Mouse (Mus musculus): ENCODE measurements around the gene 4930455H04Rik. TPM values are rescaled to one million over a fixed set of nuclear protein-coding genes. Genes with fewer than 3 reads are reported as not detected.

4930455H04Rik gene
- total RNA-seq, 1 experiment from 2014 or later: not detected

- ATAC-seq (replicated peaks in 1 of 2; ENCODE audit: insufficient read depth in 1 of 2, low FRiP score in 2 of 2, low TSS enrichment in 1 of 2, low read depth in 1 of 2, poor library complexity in 2 of 2, severe bottlenecking in 2 of 2): no peak
Measured at GRCm38 (mm10) chr3:117006636-117007035, 38.6 kb downstream of the 4930455H04Rik start.

GRCm38 (mm10) chr3:117007340-117007739, 39.3 kb downstream of the 4930455H04Rik start:
- ATAC-seq (replicated peaks in 1 of 2; ENCODE audit: insufficient read depth in 1 of 2, low FRiP score in 2 of 2, low TSS enrichment in 1 of 2, low read depth in 1 of 2, poor library complexity in 2 of 2, severe bottlenecking in 2 of 2): no peak

GRCm38 (mm10) chr3:117010182-117010581, 42.1 kb downstream of the 4930455H04Rik start:
- ATAC-seq (replicated peaks in 1 of 2; ENCODE audit: insufficient read depth in 1 of 2, low FRiP score in 2 of 2, low TSS enrichment in 1 of 2, low read depth in 1 of 2, poor library complexity in 2 of 2, severe bottlenecking in 2 of 2): no peak

- no peak for ATAC-seq (replicated peaks in 1 of 2; ENCODE audit: insufficient read depth in 1 of 2, low FRiP score in 2 of 2, low TSS enrichment in 1 of 2, low read depth in 1 of 2, poor library complexity in 2 of 2, severe bottlenecking in 2 of 2)
Measured at GRCm38 (mm10) chr3:117020319-117020718, 52.3 kb downstream of the 4930455H04Rik start.

- no peak for ATAC-seq (replicated peaks in 1 of 2; ENCODE audit: insufficient read depth in 1 of 2, low FRiP score in 2 of 2, low TSS enrichment in 1 of 2, low read depth in 1 of 2, poor library complexity in 2 of 2, severe bottlenecking in 2 of 2)
Measured at GRCm38 (mm10) chr3:117021907-117022306, 53.8 kb downstream of the 4930455H04Rik start.

- ATAC-seq (replicated peaks in 1 of 2; ENCODE audit: insufficient read depth in 1 of 2, low FRiP score in 2 of 2, low TSS enrichment in 1 of 2, low read depth in 1 of 2, poor library complexity in 2 of 2, severe bottlenecking in 2 of 2): no peak
Measured at GRCm38 (mm10) chr3:117024111-117024510, 56.0 kb downstream of the 4930455H04Rik start.

- ATAC-seq (replicated peaks in 1 of 2; ENCODE audit: insufficient read depth in 1 of 2, low FRiP score in 2 of 2, low TSS enrichment in 1 of 2, low read depth in 1 of 2, poor library complexity in 2 of 2, severe bottlenecking in 2 of 2): no peak
Measured at GRCm38 (mm10) chr3:117024557-117024956, 56.5 kb downstream of the 4930455H04Rik start.

GRCm38 (mm10) chr3:117025421-117025820, 57.4 kb downstream of the 4930455H04Rik start:
- no peak for ATAC-seq (replicated peaks in 1 of 2; ENCODE audit: insufficient read depth in 1 of 2, low FRiP score in 2 of 2, low TSS enrichment in 1 of 2, low read depth in 1 of 2, poor library complexity in 2 of 2, severe bottlenecking in 2 of 2)

Other genes starting within 250 kb of the 4930455H04Rik start
- gene Agl, start 160.1 kb upstream of the 4930455H04Rik start, total RNA-seq (2017): 8.6 and 11.3 TPM in 2 replicates
- gene Frrs1, start 108.8 kb upstream of the 4930455H04Rik start, total RNA-seq (2017): 22.6 and 33.3 TPM in 2 replicates
- not detected in 2 replicates for gene Palmd, start 720 bp downstream of the 4930455H04Rik start, total RNA-seq (2017)

Data from hematopoietic stem cell, adult 5-6 weeks (primary cell).